Mouse (Mus musculus): Measurements from ENCODE around the gene Gm47995.

Gm47995 gene

GRCm38 (mm10) chr1:151233756-151234155 lies 35.5 kb downstream of the Gm47995 start:
- DNase-seq, result no peak

- no peak for DNase-seq
Measured at GRCm38 (mm10) chr1:151235574-151235973, 37.3 kb downstream of the Gm47995 start.

GRCm38 (mm10) chr1:151236141-151236930 lies 38.1 kb downstream of the Gm47995 start:
- DNase-seq, result no peak

- DNase-seq, result no peak
Measured at GRCm38 (mm10) chr1:151237780-151238179, 39.5 kb downstream of the Gm47995 start.

- DNase-seq, result no peak
Measured at GRCm38 (mm10) chr1:151243332-151243731, 45.1 kb downstream of the Gm47995 start.

- no peak for DNase-seq
Measured at GRCm38 (mm10) chr1:151244013-151244412, 45.8 kb downstream of the Gm47995 start.

- DNase-seq, result no peak
Measured at GRCm38 (mm10) chr1:151244761-151245160, 46.5 kb downstream of the Gm47995 start.

GRCm38 (mm10) chr1:151245165-151245564 lies 46.9 kb downstream of the Gm47995 start:
- no peak for DNase-seq

- no peak for DNase-seq
Measured at GRCm38 (mm10) chr1:151245846-151246245, 47.6 kb downstream of the Gm47995 start.

All from thymus, adult 18-20 months (tissue).